Mouse (Mus musculus) duodenum, adult 2 months (tissue): ENCODE data around the gene Galnt3. TPM values are rescaled to one million over a fixed set of nuclear protein-coding genes. Genes with fewer than 3 reads are reported as not detected.

Source experiments
- polyA plus RNA-seq: library from polyadenylated mRNA; depleted of rRNA; stranded (reverse); fragments of >200 nt; gene quantifications from 2 replicates; pipeline ENCODE4 v1.2.3, GENCODE M21; 2012; ENCODE audit warnings: low replicate concordance; rRNA removed

Gene Galnt3
- 3.6 and 4.9 TPM in 2 replicates for polyA plus RNA-seq

GRCm38 (mm10) chr2:66124591-66125271 lies at the start of gene Galnt3:
Gene Galnt3, minus strand, starts transcription at chr2:66124994.

Other genes with a start within 250 kb of the Galnt3 start
- gene Ttc21b, start 131.6 kb upstream of the Galnt3 start, polyA plus RNA-seq, result 0.11 and 0.50 TPM in 2 replicates